Mouse (Mus musculus) olfactory bulb, adult 2 months (tissue): ENCODE results near the gene Ncf4. TPM values are rescaled to one million over a fixed set of nuclear protein-coding genes. Genes with fewer than 3 reads are reported as not detected.

Experiments used
- H3K27ac ChIP-seq: fragments of 200-500 bp; 2 replicates; pipeline ENCODE4 v1.5.1; 2012; ENCODE audit warnings: low read depth, low read length; ENCODE audit not compliant: insufficient read depth
- H3K4me1 ChIP-seq: fragments of 200-500 bp; 2 replicates; pipeline ENCODE4 v1.6.1; 2012; ENCODE audit warnings: low read length; ENCODE audit not compliant: control insufficient read depth, insufficient read depth
- H3K4me3 ChIP-seq: fragments of 200-500 bp; 2 replicates; pipeline ENCODE4 v1.5.1; 2012; ENCODE audit warnings: mild to moderate bottlenecking, low read depth, low read length, moderate library complexity; ENCODE audit not compliant: insufficient read depth
- CTCF ChIP-seq: fragments of 200-500 bp; IDR thresholded peaks from 2 replicates; pipeline ENCODE4 v1.5.1; 2012; ENCODE audit warnings: low read depth, mild to moderate bottlenecking, low read length, moderate library complexity; ENCODE audit not compliant: insufficient read depth
- POLR2A ChIP-seq: fragments of 200-500 bp; IDR thresholded peaks from 2 replicates; pipeline ENCODE4 v1.6.1; 2012; ENCODE audit warnings: mild to moderate bottlenecking, low read depth, low read length, moderate library complexity; ENCODE audit not compliant: insufficient read depth
- WGBS: fragments of 180-500 bp; shearing (Covaris S2); methylation state at CpG from one replicate; pipeline ENCODE4 v1.1.7; 2018; 5-methylcytosine and 5-hydroxymethylcytosine counted together
- polyA plus RNA-seq: library from polyadenylated mRNA; stranded (reverse); fragments of >200 nt; gene quantifications from 2 replicates; pipeline ENCODE4 v1.2.4, GENCODE M21; 2012; ENCODE audit warnings: low replicate concordance; ENCODE audit not compliant: missing spikeins, insufficient read depth, insufficient read length

Gene Ncf4
- polyA plus RNA-seq, 1 experiment, result not detected

GRCm38 (mm10) chr15:78303665-78304233 is 59.1 kb downstream of the Ncf4 start:
- Histone ChIP-seq H3K27ac (no peak overlapping the region), H3K4me1 (no peaks in the 10 kb centered on the region), H3K4me3 (no peak overlapping the region)
- no peak for TF ChIP-seq POLR2A
- TF ChIP-seq CTCF, result no peak
- WGBS, result 91% methylated on average over 6 of the region's 6 CpGs

DNA sequence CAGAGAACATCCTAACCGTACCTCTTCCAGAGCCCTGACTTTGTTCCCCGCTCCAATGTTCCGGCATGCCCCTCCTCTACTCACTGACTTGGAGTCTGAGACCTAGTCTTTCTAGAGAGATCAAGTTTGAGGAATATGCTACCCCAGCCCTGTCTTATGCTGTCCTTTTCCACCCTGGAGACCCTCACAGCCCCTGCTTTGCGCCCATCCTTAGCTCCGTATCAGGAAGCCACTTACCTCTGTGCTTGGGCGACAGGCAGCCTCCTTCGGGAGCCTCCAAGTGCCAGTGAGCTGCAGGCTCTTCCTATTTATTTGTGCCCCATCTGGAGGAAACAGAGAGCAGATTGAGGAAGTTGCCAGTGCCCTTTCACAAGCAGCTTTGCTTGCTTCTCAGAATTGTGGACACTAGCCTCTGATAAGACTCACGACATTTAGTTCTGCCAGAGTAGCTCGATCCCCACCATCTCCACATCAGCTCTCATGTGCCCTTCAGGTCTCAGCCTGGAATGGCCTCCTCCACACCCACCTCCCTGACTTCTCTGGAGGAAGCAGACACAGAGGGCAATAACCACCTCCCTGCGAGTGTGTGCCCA is 60.8 kb downstream of the Ncf4 start, which contains the start of gene Csf2rb2:
Gene Csf2rb2, minus strand, starts transcription at position 381 of the 593 bp plus-strand sequence.
- TF ChIP-seq POLR2A (no peak), CTCF (no peak)
- no peaks in the 10 kb centered on the region for H3K4me1 ChIP-seq
- WGBS, result 90% methylated on average over 10 of the region's 10 CpGs
- no peak within 1 kb of the TSS for H3K4me3 ChIP-seq
- no peak within 1 kb of the TSS for H3K27ac ChIP-seq

DNA sequence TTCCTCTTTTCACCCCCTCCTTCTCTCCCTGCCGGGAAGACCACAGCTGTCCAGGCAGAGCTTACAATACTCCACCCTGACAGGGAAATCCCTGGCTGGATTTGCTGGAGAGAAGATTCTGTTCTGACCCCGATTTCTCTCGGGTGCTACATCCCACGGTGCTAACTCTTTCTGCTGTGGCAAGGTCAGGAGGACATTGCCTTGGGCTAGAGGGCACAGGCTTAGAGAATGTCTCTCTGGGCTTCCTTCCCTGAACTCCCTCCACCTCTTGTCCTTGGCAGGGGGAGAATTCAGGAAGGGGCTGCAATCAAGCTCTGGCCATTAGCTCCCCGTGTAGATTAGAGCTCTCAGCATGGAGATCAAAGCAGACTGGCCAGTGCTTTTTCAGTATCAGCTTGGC is 65.3 kb downstream of the Ncf4 start:
- no peak overlapping the region for H3K4me3 ChIP-seq
- no peak overlapping the region for H3K27ac ChIP-seq
- WGBS, result 48% methylated on average over 5 of the region's 5 CpGs
- no peak for TF ChIP-seq CTCF
- no peak for TF ChIP-seq POLR2A
- H3K4me1 ChIP-seq, result no peaks in the 10 kb centered on the region

DNA sequence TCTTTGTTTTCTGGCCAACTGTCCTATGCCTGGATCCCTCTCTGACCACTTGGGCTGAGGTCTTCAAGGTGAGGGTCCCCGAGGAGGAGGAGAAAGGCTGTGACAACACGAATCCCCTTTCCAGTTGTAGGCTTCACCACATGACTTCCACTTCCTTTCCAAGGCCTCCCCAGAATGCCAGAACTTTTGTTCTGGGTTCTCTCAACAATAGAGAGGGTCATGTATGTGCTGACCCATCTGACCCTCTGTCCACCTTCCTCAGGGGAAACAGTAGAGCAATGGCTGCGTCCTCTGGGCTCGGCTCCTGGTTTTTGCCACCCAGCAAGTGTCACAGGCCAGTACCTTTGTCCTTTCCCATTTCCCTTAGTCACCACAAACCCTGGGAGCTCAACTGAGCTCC is 66.4 kb downstream of the Ncf4 start:
- Histone ChIP-seq H3K27ac (no peak overlapping the region), H3K4me3 (no peak overlapping the region), H3K4me1 (no peaks in the 10 kb centered on the region)
- no peak for TF ChIP-seq POLR2A
- 83% methylated on average over 4 of the region's 4 CpGs for WGBS

Other genes with a start within 250 kb of the Ncf4 start
- not detected in 2 replicates for gene Cacng2, start 124.8 kb upstream of the Ncf4 start, polyA plus RNA-seq
- gene Ift27, start 70.7 kb upstream of the Ncf4 start, polyA plus RNA-seq, result not detected in 2 replicates
- gene Pvalb, start 38.4 kb upstream of the Ncf4 start, polyA plus RNA-seq, result not detected in 2 replicates
- gene Csf2rb2, start 60.9 kb downstream of the Ncf4 start, polyA plus RNA-seq, result not detected in 2 replicates
- not detected in 2 replicates for gene Csf2rb, start 81.0 kb downstream of the Ncf4 start, polyA plus RNA-seq
- gene Tex33, start 151.1 kb downstream of the Ncf4 start, polyA plus RNA-seq, result not detected in 2 replicates
- not detected in 2 replicates for gene Tst, start 161.1 kb downstream of the Ncf4 start, polyA plus RNA-seq
- not detected in 2 replicates for gene Mpst, start 161.6 kb downstream of the Ncf4 start, polyA plus RNA-seq
- gene Kctd17, start 183.8 kb downstream of the Ncf4 start, polyA plus RNA-seq, result not detected in 2 replicates
- gene Tmprss6, start 223.8 kb downstream of the Ncf4 start, polyA plus RNA-seq, result not detected in 2 replicates